In the genomic region with DNA sequence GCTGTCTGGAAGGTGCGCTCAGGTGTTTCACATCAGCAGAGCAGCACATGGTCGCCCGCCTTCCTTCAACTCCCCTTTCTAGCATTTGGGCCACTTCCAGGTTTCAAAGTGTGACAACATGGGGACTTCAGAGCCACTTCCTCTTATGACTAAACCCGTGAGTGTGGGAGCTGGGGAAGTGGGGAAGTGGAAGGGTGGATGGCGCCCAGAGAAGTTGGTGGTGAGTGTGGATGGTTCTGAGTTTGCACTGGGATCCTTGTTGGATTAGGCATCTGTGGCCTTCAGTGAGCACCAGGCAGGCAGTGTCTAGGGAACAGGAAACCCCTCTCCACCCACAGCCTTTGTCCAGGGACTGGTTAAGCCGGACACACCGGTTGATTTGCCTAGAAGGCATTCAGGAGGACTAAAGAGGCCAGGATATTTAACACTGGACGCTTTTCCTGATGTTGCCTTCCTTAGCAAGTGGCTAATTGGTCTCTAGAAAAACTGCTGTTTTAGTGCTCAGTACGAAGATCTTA, we compare ENCODE assay signal across 8 mouse cellular contexts. TPM values are rescaled to one million over a fixed set of nuclear protein-coding genes. Genes with fewer than 3 reads are reported as not detected.
DNase-seq lines count a peak whose midpoint lies in the region; ATAC-seq and TF ChIP-seq lines count a peak whose summit lies in the region.

No protein-coding gene starts in this region.

- DNase-seq in forebrain, embryonic 10.5 days (ENCODE audit: extremely low spot score, low spot score) = peak; percentile 21
- DNase-seq in thymus, postnatal 25 days = no peak
- no peak for DNase-seq in thymus, postnatal 14 days
- DNase-seq in cerebellum, adult 2 months = no peak

- H3K4me2 ChIP-seq in forebrain, embryonic 13.5 days = no peak overlapping the region
- H3K4me2 ChIP-seq in heart, embryonic 16.5 days (ENCODE audit: low read depth, low read length) = no peak overlapping the region
- H3K4me2 ChIP-seq in lung, embryonic 16.5 days (ENCODE audit: low read depth, low read length) = no peak overlapping the region

- WGBS in forebrain, embryonic 10.5 days = 40% methylated on average over 9 of the region's 9 CpGs
- 51% methylated on average over 9 of the region's 9 CpGs for WGBS in forebrain, embryonic 13.5 days
- WGBS in heart, embryonic 16.5 days = 68% methylated on average over 9 of the region's 9 CpGs
- 36% methylated on average over 9 of the region's 9 CpGs for WGBS in lung, embryonic 16.5 days
- WGBS in cerebellum, adult 2 months = 74% methylated on average over 9 of the region's 9 CpGs

- TF ChIP-seq CTCF in E14TG2a.4 (conservative IDR thresholded peaks at IDR 0.05; ENCODE audit: low read length) = no peak
- TF ChIP-seq CTCF in cerebellum, adult 2 months (IDR thresholded peaks at IDR 0.05; ENCODE audit: borderline replicate concordance, insufficient read depth, low read depth, low read length) = no peak

- H3K27me3 ChIP-seq in forebrain, embryonic 10.5 days (ENCODE audit: poor library complexity, severe bottlenecking) = no peaks in the 10 kb centered on the region
- H3K27me3 ChIP-seq in forebrain, embryonic 13.5 days = no peaks in the 10 kb centered on the region
- H3K27me3 ChIP-seq in E14TG2a.4 (ENCODE audit: insufficient read depth, low read length) = no peaks in the 10 kb centered on the region
- no peaks in the 10 kb centered on the region for H3K27me3 ChIP-seq in heart, embryonic 16.5 days (ENCODE audit: control insufficient read depth, insufficient read depth, low read length)
- H3K27me3 ChIP-seq in lung, embryonic 16.5 days (ENCODE audit: control insufficient read depth, insufficient read depth, low read depth, low read length) = no peaks in the 10 kb centered on the region
- no peaks in the 10 kb centered on the region for H3K27me3 ChIP-seq in cerebellum, adult 2 months (ENCODE audit: control insufficient read depth, insufficient read depth, low read length)

- no peak for TF ChIP-seq POLR2A in cerebellum, adult 2 months (IDR thresholded peaks at IDR 0.05; ENCODE audit: borderline replicate concordance, insufficient read depth, low read length)

- no peaks in the 10 kb centered on the region for H3K36me3 ChIP-seq in forebrain, embryonic 10.5 days (replicated peaks)
- H3K36me3 ChIP-seq in forebrain, embryonic 13.5 days (ENCODE audit: poor library complexity, severe bottlenecking) = no peaks in the 10 kb centered on the region
- peaks cover 8% of the 10 kb centered on the region; the same call in 1 of the 2 replicates for H3K36me3 ChIP-seq in E14TG2a.4 (ENCODE audit: insufficient read depth, low read length)
- H3K36me3 ChIP-seq in heart, embryonic 16.5 days (ENCODE audit: control insufficient read depth, insufficient read depth) = no peaks in the 10 kb centered on the region
- H3K36me3 ChIP-seq in lung, embryonic 16.5 days (ENCODE audit: control insufficient read depth, insufficient read depth, low read length) = no peaks in the 10 kb centered on the region

- H3K4me1 ChIP-seq in forebrain, embryonic 10.5 days = peaks cover 59% of the 10 kb centered on the region
- peaks cover 15% of the 10 kb centered on the region for H3K4me1 ChIP-seq in forebrain, embryonic 13.5 days
- peaks cover 77% of the 10 kb centered on the region for H3K4me1 ChIP-seq in E14TG2a.4 (replicated peaks; ENCODE audit: low read depth, low read length)
- peaks cover 41% of the 10 kb centered on the region for H3K4me1 ChIP-seq in heart, embryonic 16.5 days (ENCODE audit: control insufficient read depth, insufficient read depth, low read length)
- H3K4me1 ChIP-seq in lung, embryonic 16.5 days (replicated peaks; ENCODE audit: control insufficient read depth, insufficient read depth, low read length) = peaks cover 54% of the 10 kb centered on the region
- H3K4me1 ChIP-seq in cerebellum, adult 2 months (ENCODE audit: control insufficient read depth, insufficient read depth, low read length) = no peaks in the 10 kb centered on the region; the same call in none of the 2 replicates

- H3K4me3 ChIP-seq in forebrain, embryonic 10.5 days = no peak overlapping the region
- H3K4me3 ChIP-seq in forebrain, embryonic 13.5 days = no peak overlapping the region
- 0 out of 2 replicates have a peak overlapping the region, but pooled peaks have one; percentile 20 for H3K4me3 ChIP-seq in E14TG2a.4 (replicated peaks; ENCODE audit: low read length)
- no peak overlapping the region for H3K4me3 ChIP-seq in heart, embryonic 16.5 days (ENCODE audit: low read length)
- no peak overlapping the region for H3K4me3 ChIP-seq in lung, embryonic 16.5 days (ENCODE audit: low read length)
- no peak overlapping the region for H3K4me3 ChIP-seq in cerebellum, adult 2 months (replicated peaks; ENCODE audit: insufficient read depth, low read depth, low read length)

- no peaks in the 10 kb centered on the region for H3K9me3 ChIP-seq in forebrain, embryonic 10.5 days
- H3K9me3 ChIP-seq in forebrain, embryonic 13.5 days (replicated peaks) = no peaks in the 10 kb centered on the region
- H3K9me3 ChIP-seq in E14TG2a.4 (ENCODE audit: low read length) = peaks cover 17% of the 10 kb centered on the region
- no peaks in the 10 kb centered on the region for H3K9me3 ChIP-seq in heart, embryonic 16.5 days (replicated peaks; ENCODE audit: control insufficient read depth, low read length)
- no peaks in the 10 kb centered on the region for H3K9me3 ChIP-seq in lung, embryonic 16.5 days (ENCODE audit: control insufficient read depth, low read length)

- ATAC-seq in forebrain, embryonic 13.5 days = no peak
- no peak for ATAC-seq in heart, embryonic 16.5 days (replicated peaks; ENCODE audit: extremely low read depth, insufficient read depth, low FRiP score)
- ATAC-seq in lung, embryonic 16.5 days (ENCODE audit: low read depth) = peak; percentile 60; the same call in 1 of the 2 replicates

- H3K9ac ChIP-seq in forebrain, embryonic 13.5 days = no peak overlapping the region
- no peak overlapping the region for H3K9ac ChIP-seq in heart, embryonic 16.5 days (ENCODE audit: low read length)
- H3K9ac ChIP-seq in lung, embryonic 16.5 days (ENCODE audit: low read length) = no peak overlapping the region

- H3K27ac ChIP-seq in forebrain, embryonic 10.5 days = 0 out of 2 replicates have a peak overlapping the region, but pooled peaks have one; percentile 35
- no peak overlapping the region for H3K27ac ChIP-seq in forebrain, embryonic 13.5 days
- H3K27ac ChIP-seq in heart, embryonic 16.5 days (ENCODE audit: low read length) = peak overlapping the region; percentile 29
- H3K27ac ChIP-seq in lung, embryonic 16.5 days (ENCODE audit: low read length) = peak overlapping the region; percentile 78
- H3K27ac ChIP-seq in cerebellum, adult 2 months (ENCODE audit: insufficient read depth, low read length) = no peak overlapping the region

RNA-seq across cellular contexts. Expression of a gene that starts 53.2 kb away (rescaled TPM):
- 11.4 and 12.5 TPM in 2 replicates for polyA plus RNA-seq in forebrain, embryonic 10.5 days (2016; fragmentation: Nextera tagmentation; extraction: Ambion mirVana)
- polyA plus RNA-seq in forebrain, embryonic 13.5 days (2015; fragmentation: Nextera tagmentation; extraction: Ambion mirVana) = 5.1 and 6.9 TPM in 2 replicates
- polyA plus RNA-seq in heart, embryonic 16.5 days (2015; fragmentation: Nextera tagmentation; extraction: Ambion mirVana) = 12.2 and 15.6 TPM in 2 replicates
- polyA plus RNA-seq in lung, embryonic 16.5 days (2015; fragmentation: Nextera tagmentation; extraction: Ambion mirVana) = 46.2 and 50.1 TPM in 2 replicates
- 7.6 and 8.1 TPM in 2 replicates for polyA plus RNA-seq in cerebellum, adult 2 months (2012; rRNA removed)

Comparison
In these comparisons a context has a peak if more than half of its experiments do, and no peak if none do; other contexts are left out.
1. H3K27ac ChIP-seq: peak in forebrain, embryonic 10.5 days (single experiment), heart, embryonic 16.5 days (single experiment) and lung, embryonic 16.5 days (single experiment); none in forebrain, embryonic 13.5 days (single experiment) and cerebellum, adult 2 months (single experiment).